Mouse (Mus musculus): ENCODE results near the gene Gja4.
A peak's percentile ranks its signal among the peaks of the same experiment; 100 is the strongest.

The Gja4 gene

GRCm38 (mm10) chr4:127313861-127314260, at the start of gene Gja4:
TSS of gene Gja4 (minus strand) at chr4:127314039.
- DNase-seq = peak; percentile 52

GRCm38 (mm10) chr4:127363331-127363730, 49.5 kb upstream of the Gja4 start:
- DNase-seq = no peak

GRCm38 (mm10) chr4:127362520-127362919, 48.7 kb upstream of the Gja4 start:
- DNase-seq = no peak

GRCm38 (mm10) chr4:127358018-127358417, 44.2 kb upstream of the Gja4 start, which contains the start of gene Gjb5:
TSS of gene Gjb5 (minus strand) at chr4:127358181.
- DNase-seq = no peak

- peak; percentile 38 for DNase-seq
Observed at GRCm38 (mm10) chr4:127354506-127355485, 41.0 kb upstream of the Gja4 start.

- DNase-seq = no peak
Observed at GRCm38 (mm10) chr4:127353951-127354438, 40.2 kb upstream of the Gja4 start, which contains the start of gene Gjb4. TSS of gene Gjb4 (minus strand) at chr4:127354081.

GRCm38 (mm10) chr4:127352594-127352993, 38.8 kb upstream of the Gja4 start:
- no peak for DNase-seq

GRCm38 (mm10) chr4:127349560-127350300, 35.9 kb upstream of the Gja4 start:
- no peak for DNase-seq

GRCm38 (mm10) chr4:127345000-127345399, 31.2 kb upstream of the Gja4 start:
- no peak for DNase-seq

- DNase-seq = no peak
Observed at GRCm38 (mm10) chr4:127341372-127341771, 27.5 kb upstream of the Gja4 start.

GRCm38 (mm10) chr4:127337668-127338067, 23.8 kb upstream of the Gja4 start:
- DNase-seq = no peak

GRCm38 (mm10) chr4:127334870-127335504, 21.1 kb upstream of the Gja4 start:
- DNase-seq = no peak

GRCm38 (mm10) chr4:127331171-127331570, 17.3 kb upstream of the Gja4 start:
- no peak for DNase-seq

- DNase-seq = no peak
Observed at GRCm38 (mm10) chr4:127330181-127331100, 16.6 kb upstream of the Gja4 start, which contains the start of gene Gjb3. TSS of gene Gjb3 (minus strand) at chr4:127330844.

GRCm38 (mm10) chr4:127329751-127330150, 15.9 kb upstream of the Gja4 start:
- DNase-seq = no peak

- no peak for DNase-seq
Observed at GRCm38 (mm10) chr4:127329046-127329445, 15.2 kb upstream of the Gja4 start.

GRCm38 (mm10) chr4:127328378-127328777, 14.5 kb upstream of the Gja4 start:
- no peak for DNase-seq

- DNase-seq = no peak
Observed at GRCm38 (mm10) chr4:127327749-127328148, 13.9 kb upstream of the Gja4 start.

- DNase-seq = no peak
Observed at GRCm38 (mm10) chr4:127327258-127327657, 13.4 kb upstream of the Gja4 start.

GRCm38 (mm10) chr4:127325276-127325675, 11.4 kb upstream of the Gja4 start:
- no peak for DNase-seq

GRCm38 (mm10) chr4:127324759-127325158, 10.9 kb upstream of the Gja4 start:
- DNase-seq = peak; percentile 47

- DNase-seq = no peak
Observed at GRCm38 (mm10) chr4:127324296-127324695, 10.5 kb upstream of the Gja4 start.

All from layer of hippocampus, adult 9-11 months (tissue).